Mouse (Mus musculus) ovary, postnatal 14 days (tissue): ENCODE results near the gene Ddit4l.
"Not testable (repeated sequence)": the region's sequence is repeated elsewhere in the genome, so short reads cannot be mapped to it uniquely, and the experiment has no call there.

ENCODE experiments used
- DNase-seq: peaks from one replicate; pipeline ENCODE4 v3.0.0; 2022; ENCODE audit warnings: low spot score

Gene Ddit4l

DNA sequence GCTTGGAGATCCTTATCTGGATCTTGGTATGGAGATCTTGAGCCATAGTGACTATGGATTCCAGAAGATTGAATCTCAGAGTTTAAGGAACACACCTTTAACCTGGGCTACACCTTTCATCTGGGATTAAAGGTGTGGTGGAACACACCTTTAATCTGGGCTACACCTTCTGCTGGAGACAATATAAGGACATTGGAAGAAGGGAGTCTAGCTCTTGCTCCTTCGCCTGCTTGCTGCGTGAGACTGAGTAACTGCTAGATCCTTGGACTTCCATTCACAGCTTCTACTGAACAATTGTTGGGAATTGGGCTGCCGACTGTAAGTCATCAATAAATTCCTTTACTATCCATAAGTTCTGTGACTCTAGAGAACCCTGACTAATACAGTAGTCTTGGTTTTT, at the start of gene Ddit4l:
TSS of gene Ddit4l (plus strand) at position 301 of the 400 bp plus-strand sequence.
- DNase-seq, result not testable (repeated sequence)

DNA sequence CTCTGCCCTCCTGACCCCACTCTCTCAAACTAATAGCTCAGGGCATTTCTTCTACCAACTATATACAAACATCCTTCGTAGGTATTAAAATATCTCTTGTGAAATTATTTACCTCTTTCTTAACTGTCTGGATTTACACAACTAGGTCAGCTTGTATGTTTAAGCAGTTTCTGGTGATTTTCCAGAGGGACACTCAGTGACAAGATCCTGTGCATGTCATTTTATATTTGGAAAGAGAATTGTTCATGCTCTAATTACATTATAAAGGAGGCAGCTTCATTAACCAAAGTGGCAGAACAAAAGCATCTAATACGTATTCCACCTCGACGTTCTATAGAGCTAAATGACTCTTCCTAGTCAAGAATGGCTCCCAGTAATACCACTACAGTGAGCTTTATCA, 45.3 kb upstream of the Ddit4l start:
- DNase-seq, result no peak

DNA sequence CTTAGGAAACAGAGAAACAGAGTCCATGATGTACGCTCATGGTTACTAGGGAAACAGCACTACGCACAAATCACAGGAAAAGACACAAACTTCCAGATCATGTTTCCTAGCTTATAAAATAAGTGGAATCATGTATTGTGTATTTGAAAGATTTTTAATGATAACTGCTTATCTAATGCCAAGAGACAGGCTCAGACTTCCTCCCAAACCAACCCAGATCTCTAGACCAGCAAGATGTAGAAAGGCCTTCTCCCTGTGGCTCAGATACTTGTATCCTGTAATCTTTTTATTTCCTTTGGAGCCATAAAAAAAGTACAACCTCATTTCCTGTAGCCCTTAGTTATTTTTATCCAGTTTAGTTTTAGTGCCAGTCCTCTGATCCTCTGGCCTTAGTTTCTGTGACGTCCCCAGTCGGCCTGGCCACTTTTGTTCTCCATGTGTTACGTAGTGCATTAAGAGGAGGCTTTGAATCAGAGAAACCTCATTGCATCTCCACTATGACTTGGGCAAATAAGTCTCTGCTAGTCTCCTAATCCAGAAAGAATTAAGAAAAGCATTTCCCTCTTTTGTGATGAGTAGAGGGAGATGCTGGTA, 34.9 kb upstream of the Ddit4l start:
- no peak for DNase-seq

DNA sequence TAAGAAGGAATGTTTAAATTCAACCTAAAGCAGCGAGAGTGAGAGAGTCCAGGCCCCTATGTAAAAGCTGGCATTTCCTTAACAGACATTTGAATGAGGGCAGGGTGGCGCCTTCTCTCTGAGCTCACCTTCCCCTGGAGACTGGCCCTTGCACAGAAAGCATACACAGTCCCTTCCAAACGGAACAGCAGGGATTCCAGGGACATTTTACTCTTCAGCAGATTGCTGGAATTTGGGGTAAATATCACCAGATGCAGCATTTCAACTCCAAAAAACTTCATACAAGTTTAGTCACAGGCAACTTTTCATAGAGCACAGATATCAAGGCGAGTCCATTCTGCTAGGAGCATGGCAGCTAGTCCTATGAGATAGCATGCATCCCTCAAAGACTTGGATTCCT, 31.6 kb upstream of the Ddit4l start:
- DNase-seq, result no peak

DNA sequence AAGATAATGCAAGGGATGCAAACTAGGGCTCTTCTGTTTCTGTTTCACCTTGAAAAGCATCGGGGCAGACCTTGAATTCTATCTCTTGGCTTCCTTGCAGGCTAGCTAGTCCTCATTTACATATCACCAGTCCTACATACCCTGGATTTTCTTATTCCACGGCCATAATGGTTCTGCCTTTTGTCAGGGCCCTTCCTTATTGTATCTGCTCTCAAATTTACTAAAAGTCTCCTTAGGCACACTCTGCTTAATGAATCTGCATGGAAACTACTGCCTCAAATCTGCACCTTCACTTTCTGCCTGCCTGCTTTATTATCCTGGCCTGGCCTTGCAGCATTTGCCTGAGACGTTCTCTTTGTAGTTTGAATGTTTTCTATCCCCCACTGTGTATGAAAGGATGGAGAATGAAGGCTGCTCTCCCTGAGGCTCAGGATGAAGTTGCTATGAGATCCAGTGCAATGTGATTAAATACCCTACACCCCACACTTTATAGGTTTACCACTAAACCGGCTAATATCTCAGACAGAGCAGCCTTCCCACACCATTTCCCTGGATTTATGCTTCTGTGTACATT, 27.0 kb upstream of the Ddit4l start:
- DNase-seq, result no peak

DNA sequence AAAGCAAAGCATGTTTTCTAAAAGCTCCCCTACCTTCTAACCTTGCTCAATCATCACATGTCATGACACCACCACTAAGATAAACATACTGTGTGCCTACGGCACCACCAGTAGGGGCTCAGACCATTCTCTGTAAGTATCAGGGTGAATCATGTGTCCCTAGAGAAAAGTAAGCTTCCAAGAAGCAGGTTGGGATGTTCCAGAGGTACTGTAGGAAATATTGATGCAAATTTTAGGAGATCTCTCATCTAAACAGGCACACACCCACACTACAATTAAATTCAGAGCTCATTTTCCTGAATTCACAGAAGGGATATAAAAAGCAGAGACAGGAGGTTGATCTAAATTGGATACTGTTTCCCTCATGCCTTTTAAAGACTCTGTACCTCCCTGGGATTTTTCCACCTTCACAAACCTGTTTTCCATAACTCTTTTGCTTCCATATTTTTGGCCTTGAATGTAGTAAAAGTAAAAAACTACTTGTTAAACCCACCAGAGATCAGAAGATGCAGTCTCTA, 12.4 kb upstream of the Ddit4l start:
- no peak for DNase-seq

DNA sequence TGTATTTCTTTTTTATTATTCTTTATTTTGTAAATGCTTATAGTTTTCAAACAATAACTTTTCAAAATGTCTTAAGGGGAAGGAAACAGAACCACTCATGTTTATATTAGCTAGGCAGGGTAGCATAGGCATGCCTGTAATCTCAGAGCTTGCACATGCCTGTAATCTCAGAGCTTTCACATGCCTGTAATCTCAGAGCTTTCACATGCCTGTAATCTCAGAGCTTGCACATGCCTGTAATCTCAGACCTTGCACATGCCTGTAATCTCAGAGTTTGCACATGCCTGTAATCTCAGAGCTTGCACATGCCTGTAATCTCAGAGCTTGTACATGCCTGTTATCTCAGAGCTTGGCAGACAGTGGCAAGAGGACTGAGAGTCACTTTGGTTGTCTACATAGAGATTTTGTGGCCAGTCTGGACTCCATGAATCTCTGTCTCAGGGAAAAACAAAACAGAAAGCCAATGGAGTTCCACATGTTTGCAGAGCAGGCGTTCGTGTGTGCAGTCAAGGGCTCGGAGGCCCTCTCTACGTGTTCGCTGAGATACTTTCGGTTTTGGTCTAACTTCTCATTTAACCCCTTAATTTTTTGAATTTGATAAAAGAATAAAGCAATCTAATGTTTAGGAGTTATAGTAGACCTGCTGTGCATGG, 10.8 kb upstream of the Ddit4l start:
- no peak for DNase-seq

DNA sequence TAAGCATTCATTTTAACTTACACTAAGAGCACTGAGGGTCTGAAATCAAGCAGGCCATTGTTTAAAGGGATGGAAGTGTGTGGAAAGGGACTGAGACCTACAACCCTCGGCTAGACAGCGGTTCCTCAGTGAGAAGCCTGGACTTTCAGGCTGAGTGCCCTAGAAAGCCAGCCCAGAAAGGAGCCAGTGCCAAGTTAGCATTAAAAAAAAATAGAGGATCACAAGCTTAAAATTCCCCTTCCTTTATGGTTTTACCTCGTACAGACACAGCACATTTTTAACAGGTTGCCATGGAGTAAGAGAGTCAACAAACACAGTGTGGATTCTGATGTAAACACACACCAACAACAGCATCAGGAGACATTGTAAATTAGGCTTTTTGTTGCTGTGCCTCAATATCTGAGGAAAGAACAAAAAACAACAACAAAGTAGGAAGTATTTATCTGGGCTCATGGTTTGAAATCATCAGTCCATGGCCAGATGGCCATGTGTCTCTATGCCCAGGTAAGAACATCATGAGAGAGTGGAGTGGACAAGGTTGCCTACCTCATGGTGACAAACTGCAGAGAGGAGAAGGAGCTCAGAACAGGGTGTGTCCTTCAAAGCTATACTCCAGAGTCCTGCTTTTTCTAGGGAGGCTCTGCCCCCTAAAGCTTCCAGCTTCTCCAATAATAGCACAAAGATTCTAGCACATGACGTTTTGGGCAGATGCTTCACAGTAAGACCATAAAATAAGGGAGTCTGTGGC, 10.1 kb upstream of the Ddit4l start:
- no peak for DNase-seq

DNA sequence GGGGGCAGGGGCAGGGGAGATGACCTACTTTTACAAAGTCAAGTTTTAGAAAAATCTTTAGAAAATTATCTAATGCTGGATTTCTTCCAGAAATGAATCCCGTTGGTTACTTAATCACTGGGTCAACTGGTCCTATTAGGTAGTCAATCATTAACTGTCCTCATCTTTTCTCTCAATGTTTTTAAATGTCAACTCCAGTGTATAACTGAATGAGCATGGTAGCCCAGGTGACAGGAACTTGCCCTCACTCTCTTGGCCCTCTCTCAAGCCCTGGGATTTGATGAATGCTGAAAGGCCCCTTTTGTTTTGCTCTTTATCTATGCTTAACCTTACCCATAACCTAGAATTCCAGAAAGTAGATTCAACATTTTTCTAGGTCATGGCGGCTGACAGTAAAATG, 9.4 kb upstream of the Ddit4l start:
- no peak for DNase-seq

DNA sequence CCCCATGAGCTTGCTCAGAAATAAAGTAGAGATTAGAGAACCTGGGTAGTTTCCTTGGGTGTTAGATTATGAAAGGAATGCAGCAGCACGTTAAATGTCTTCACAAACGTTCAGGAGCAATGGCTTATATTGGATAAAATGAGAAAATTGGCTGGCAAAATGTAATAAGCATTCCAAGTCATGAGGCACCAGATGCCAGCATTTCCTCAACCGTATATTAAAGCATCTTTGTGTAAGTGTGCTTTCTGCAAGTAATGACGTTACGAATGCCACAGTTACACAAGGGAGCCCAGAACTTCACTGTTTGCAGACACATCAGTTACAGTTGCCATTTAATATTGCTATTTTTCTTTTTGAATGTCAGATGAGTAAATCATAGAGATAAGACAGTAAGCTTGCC, 872 bp upstream of the Ddit4l start:
- no peak for DNase-seq

DNA sequence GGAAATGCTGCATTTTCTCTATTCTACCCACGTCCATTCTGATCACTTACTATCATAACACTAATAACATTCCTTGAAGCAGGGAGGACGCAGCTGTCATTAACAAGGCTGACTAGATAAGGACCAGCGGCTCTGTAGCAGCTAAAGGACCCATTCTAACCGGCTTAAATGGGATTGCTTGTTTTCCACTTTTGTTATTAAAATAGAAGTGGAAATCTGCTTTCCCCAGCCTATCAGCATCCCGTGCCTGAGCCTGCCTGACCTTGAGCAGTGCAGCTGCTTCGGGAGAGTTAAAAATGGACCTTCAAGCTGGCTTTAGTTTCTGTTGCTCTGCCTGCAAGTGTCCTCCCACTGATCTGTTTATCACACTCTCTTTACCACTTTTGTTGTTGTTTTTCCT, 679 bp downstream of the Ddit4l start:
- peak; percentile 11 for DNase-seq

DNA sequence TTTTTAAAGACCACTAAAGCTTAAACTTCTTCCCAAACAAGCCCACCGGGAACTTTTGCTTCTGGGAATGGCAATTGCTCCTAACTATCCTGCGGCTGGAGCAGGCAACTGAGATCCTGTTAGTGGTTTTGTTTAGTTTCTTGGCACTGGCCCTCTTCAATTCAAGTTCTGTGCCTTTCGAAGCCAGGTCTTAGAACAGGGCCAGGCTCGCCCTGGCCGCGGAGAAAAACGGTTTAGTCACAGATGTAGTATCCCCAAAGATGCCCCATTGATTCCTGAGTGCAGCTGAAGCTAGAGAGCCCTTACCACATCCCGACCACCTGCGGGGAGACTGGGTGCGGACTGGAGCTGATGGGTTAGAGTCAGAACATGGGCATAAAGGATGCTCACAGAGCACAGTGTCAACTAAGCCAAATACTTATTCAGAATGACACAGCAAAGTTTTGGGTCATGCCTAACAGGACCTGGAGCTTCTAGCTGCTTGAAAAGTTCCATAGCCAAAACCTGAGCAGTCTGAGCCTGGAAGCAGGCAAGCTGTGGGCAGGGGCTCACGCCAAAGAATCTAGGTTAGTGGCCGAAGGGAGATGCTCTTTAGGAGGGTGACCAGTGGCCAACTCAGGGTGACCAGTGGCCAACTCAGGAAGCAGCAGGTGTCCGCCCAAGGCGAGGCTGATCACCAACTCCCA, 1.6 kb downstream of the Ddit4l start:
- no peak for DNase-seq

DNA sequence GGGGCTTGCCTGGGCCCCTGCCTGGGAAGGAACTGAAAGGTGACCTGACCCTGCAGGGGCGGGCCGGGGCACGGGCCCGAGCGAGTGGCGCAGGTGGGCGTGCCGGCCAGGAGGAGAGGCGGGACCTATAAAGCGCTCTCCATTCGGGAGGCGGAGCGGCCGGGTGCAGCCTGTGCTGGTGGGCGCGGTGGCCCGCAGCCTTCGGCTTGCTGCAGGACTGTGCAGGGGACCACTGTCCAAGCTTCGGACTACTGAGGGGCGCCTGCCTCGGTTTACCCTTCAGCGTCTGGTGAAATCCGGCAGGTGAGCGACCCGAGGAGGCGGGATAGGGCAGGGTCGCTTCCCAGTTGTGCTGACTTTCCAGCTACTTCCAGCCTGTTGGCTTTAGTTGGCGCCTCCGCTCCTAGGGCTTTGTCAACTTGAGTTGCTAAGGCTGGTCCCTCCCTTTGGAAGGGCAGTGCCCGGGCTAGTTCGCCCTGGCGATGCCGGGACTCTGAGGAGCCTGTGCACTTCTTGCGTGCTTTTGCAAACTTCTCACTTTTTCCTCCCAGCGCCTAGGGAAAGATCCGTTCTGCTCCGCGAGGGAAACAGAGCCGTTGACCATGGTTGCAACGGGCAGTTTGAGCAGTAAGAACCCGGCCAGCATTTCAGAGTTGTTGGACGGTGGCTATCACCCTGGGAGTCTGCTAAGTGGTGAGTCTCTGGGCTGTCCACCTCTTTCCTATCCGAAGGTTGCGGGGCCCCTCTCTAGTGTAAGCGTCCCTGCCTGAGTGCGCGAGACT, 2.4 kb downstream of the Ddit4l start:
- peak; percentile 72 for DNase-seq

DNA sequence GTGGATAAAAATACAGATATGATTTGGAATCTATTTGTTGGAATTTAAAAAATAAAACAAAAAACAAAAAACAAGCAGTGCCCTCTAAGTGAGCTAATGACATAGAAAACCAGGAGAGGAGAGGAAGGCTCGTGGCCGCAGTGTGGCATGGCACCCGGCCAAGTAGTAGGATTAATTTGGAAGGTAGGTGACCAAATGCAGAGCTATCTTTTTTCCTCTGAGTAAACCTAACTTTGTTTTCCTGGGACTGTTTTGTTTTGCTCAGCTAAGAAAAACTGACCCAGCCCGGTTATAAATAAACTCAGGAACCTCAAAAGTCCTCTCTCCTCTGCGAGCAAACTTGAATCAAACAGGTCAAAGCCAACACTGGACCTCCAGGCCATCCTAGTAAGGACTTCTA, 3.6 kb downstream of the Ddit4l start:
- DNase-seq, result no peak

DNA sequence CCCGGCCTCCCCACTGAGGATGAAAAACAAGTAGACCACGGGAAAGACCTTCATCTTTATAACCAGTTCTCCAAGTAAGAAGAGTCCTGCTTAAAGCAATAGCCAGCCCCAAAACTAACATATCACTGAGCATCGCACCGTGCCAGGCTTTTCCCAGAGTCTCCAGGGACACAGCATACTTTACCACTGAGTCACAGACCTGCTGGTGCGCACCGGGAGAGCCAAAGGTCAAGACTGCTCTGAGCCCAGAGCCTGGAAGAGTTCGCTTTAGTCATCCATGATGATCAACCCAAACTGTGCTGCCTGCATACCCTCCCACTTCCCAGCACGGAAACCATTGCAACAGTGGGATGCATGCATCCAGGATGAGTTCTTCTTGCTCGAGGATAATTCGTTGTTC, 12.3 kb downstream of the Ddit4l start:
- DNase-seq, result no peak

DNA sequence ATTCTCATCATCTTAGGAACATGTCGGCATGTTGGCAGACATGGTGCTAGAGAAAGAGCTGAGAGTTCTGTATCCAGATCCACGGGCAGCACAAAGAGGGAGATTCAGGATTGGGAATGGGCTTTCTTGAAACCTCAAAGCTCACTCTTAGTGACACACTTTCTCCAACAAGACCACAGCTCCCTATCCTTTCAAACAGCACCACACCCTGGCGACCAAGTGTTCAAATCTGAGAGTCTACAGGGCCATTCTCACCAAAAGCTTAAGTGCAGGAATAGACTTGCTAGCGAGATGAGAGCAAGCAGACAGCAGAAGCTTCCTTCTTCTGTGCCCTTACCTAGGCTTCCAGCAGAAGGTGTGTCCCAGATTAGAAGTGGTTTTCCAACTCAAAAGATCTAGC, 15.2 kb downstream of the Ddit4l start:
- no peak for DNase-seq

DNA sequence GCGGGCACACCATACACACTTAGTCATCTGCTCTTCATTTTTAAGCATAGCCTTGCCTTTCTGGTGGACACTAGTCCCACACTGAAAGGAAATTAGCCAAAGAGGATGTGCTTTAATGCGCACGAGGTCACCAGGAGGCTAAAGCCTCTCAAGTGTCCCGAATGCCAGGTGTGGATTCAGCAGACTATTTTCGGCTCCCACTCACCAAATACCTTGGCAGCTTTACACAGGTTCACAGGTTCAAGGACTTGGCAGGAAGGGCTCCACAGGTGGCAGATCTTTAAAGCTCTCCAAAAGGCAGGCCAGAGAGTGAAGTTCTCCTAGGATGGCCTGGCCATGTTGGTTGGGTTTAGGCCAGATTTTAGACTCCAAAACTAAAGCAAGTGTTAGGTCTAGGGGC, 19.8 kb downstream of the Ddit4l start:
- no peak for DNase-seq

DNA sequence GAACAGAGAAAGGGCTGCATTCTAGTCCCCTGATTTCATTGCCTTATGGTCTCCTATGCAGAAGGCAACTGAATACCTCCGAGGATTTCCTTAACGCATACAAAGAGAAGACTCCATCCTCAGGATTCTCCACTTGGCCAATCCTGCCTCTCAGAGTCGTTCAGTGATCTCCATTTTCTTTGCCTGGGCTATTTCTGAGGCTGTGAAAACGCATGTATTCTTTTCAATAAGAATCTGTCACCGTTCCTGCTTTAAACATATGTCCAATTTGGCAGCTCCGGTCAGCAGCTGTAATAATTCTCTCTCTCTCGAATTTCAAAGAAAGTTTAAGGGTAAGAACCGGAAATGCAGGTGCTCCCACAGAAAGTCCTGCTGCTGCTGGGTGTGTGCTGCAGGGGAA, 20.7 kb downstream of the Ddit4l start:
- DNase-seq, result no peak

DNA sequence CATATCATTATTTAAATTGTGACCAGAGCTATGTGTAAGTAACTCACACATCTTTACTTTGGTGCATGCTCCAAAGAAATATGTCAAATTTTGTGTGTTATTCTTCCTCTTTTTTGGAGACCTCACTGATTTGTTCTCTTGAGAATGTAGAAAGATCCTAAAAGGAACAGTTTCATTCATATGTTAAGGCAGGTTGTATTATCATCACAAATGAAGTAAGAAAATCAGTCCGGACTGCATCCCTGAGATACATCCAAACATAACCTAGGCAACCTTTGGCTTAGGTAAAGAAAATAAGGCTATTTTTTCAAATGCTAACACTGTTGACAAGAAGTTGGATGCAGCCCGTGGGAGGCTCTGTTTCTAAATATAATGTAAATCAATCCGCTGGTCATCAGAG, 21.2 kb downstream of the Ddit4l start:
- DNase-seq, result no peak

DNA sequence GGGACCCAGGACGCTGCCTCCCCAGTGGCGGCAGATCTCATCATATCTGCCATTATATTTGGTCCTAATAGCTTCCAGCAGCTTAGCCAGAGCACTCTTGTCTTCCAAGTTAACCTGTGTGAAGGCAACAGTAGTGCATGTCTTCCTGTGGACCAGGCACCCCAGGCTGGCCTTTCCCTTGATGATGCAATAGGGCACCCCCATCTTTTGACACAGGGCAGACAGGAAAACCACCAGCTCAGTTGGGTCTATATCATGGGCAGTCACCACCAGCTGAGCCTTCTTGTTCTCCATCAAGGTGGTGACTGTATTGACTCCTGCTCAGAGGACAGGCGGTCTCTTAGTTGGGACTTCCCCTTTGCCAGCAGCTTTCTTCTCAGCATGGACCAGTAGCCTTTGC, 22.7 kb downstream of the Ddit4l start:
- DNase-seq, result no peak

DNA sequence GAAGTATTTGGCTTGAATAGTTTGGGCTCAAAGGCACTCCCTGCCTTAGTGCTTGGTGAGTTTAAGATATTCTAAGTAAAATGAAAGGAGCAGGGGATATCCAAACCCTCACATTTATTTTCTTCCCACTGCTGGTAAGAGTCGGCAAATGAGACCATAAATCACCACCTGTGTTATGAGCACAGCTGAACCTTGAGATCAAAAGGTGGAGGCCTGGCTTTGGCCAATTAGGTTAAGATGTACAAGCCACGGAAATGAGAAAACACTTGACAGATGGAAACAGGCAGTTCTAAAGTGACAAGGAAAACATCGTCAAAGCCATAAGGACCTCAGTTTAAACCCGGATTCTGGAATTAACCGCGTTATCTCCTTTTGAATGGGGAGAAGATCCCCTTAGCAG, 23.5 kb downstream of the Ddit4l start:
- DNase-seq, result no peak
